Mouse (Mus musculus) olfactory bulb, adult 2 months (tissue): ENCODE data around the gene Chd1. TPM values are rescaled to one million over a fixed set of nuclear protein-coding genes. Genes with fewer than 3 reads are reported as not detected.

ENCODE experiments used
- H3K27ac ChIP-seq: fragments of 200-500 bp; 2 replicates; pipeline ENCODE4 v1.5.1; 2012; ENCODE audit warnings: low read depth, low read length; ENCODE audit not compliant: insufficient read depth
- H3K4me1 ChIP-seq: fragments of 200-500 bp; 2 replicates; pipeline ENCODE4 v1.6.1; 2012; ENCODE audit warnings: low read length; ENCODE audit not compliant: control insufficient read depth, insufficient read depth
- H3K4me3 ChIP-seq: fragments of 200-500 bp; 2 replicates; pipeline ENCODE4 v1.5.1; 2012; ENCODE audit warnings: mild to moderate bottlenecking, low read depth, low read length, moderate library complexity; ENCODE audit not compliant: insufficient read depth
- CTCF ChIP-seq: fragments of 200-500 bp; IDR thresholded peaks from 2 replicates; pipeline ENCODE4 v1.5.1; 2012; ENCODE audit warnings: low read depth, mild to moderate bottlenecking, low read length, moderate library complexity; ENCODE audit not compliant: insufficient read depth
- POLR2A ChIP-seq: fragments of 200-500 bp; IDR thresholded peaks from 2 replicates; pipeline ENCODE4 v1.6.1; 2012; ENCODE audit warnings: mild to moderate bottlenecking, low read depth, low read length, moderate library complexity; ENCODE audit not compliant: insufficient read depth
- WGBS: fragments of 180-500 bp; shearing (Covaris S2); methylation state at CpG from one replicate; pipeline ENCODE4 v1.1.7; 2018; 5-methylcytosine and 5-hydroxymethylcytosine counted together
- polyA plus RNA-seq: library from polyadenylated mRNA; stranded (reverse); fragments of >200 nt; gene quantifications from 2 replicates; pipeline ENCODE4 v1.2.4, GENCODE M21; 2012; ENCODE audit warnings: low replicate concordance; ENCODE audit not compliant: missing spikeins, insufficient read depth, insufficient read length

Gene Chd1
- polyA plus RNA-seq, 1 experiment = 235 TPM

DNA sequence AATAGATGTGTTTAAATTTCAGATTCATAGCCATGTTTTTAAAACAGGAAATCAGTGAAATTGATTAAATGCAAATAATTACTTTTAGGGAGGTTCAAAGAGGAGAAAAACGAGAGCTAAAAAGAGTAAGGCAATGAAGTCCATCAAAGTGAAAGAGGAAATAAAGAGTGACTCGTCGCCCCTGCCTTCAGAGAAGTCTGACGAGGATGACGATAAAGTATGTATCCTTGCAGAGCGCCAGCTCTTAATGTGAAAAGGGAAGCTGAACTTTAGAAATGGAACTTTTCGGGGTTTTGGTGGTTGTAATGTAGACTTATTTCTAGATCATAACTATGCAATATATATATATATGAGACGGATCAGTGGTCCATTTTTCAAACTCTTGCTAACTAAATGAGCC lies 56.4 kb downstream of the Chd1 start:
- TF ChIP-seq POLR2A (no peak), CTCF (no peak)
- WGBS = 86% methylated on average over 8 of the region's 8 CpGs
- H3K4me1 ChIP-seq = no peaks in the 10 kb centered on the region
- H3K27ac ChIP-seq = no peak overlapping the region
- no peak overlapping the region for H3K4me3 ChIP-seq

DNA sequence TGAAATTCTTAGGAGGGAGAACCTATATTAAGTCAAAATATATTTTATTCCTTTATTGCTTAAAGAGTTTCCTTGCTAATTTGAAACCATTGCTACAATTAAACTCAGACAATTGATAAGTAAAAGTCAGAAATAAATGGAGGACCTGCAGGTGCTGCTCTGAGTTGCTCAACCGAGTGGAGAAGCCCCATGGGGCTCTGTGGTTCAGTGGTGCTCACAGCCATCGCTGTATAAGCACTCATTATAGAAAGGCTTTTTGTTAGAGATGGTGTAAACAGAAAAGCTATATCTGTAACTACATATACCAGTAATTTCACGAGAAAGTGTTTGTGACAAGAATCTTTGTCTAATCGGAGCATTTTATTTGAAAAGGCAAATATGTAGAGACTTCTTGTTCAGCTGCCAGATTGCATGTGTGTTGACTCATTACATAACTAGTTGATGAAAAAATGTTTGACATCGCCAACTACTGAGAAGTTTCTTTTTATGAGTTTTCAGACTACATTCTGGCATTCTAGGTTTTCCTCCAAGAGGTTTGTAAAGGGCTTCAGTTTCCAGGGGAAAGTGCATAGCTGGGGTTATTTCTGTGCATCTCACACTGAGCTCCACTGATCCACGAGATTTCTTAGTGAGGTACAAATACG lies 64.4 kb downstream of the Chd1 start:
- H3K4me3 ChIP-seq = no peak overlapping the region
- 64% methylated on average over 7 of the region's 7 CpGs for WGBS
- TF ChIP-seq POLR2A = no peak
- TF ChIP-seq CTCF = no peak
- H3K27ac ChIP-seq = no peak overlapping the region
- H3K4me1 ChIP-seq = no peaks in the 10 kb centered on the region

- WGBS = 85% methylated on average over 6 of the region's 6 CpGs
- TF ChIP-seq POLR2A (no peak), CTCF (no peak)
- no peak overlapping the region for H3K27ac ChIP-seq
- H3K4me1 ChIP-seq = peaks cover 2% of the 10 kb centered on the region; the same call in 1 of the 2 replicates
- H3K4me3 ChIP-seq = no peak overlapping the region
Measured at GRCm38 (mm10) chr17:15773956-15774355, 69.2 kb downstream of the Chd1 start.

GRCm38 (mm10) chr17:15774565-15775215 lies 69.9 kb downstream of the Chd1 start:
- 73% methylated on average over 5 of the region's 5 CpGs for WGBS
- no peak overlapping the region for H3K4me3 ChIP-seq

DNA sequence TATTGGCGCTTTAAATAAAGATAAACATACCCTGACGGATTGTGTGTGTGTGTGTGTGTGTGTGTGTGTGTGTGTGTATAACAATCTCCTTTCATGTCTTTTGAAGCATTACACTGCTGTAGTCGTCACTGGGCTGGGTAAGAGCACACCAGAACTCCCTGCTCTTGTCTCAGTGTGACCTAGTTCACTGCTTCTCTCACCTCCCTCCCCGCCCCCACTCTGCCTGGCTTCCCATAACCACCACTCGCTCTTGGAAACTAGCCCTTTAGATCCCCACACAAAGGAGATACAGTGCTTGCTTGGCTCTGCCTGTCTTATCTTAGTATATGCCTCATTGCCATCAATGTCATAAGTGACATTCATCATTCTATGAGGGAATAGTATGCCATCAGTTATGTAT lies 71.6 kb downstream of the Chd1 start:
- H3K4me3 ChIP-seq = no peak overlapping the region

More at GRCm38 (mm10) chr17:15774565-15775215, 69.9 kb downstream of the Chd1 start:
- Histone ChIP-seq H3K27ac (no peak overlapping the region), H3K4me1 (peaks cover 2% of the 10 kb centered on the region; the same call in 1 of the 2 replicates)
- no peak for TF ChIP-seq POLR2A
- no peak for TF ChIP-seq CTCF

GRCm38 (mm10) chr17:15777979-15778378 lies 73.2 kb downstream of the Chd1 start:
- H3K4me3 ChIP-seq = no peak overlapping the region
- H3K4me1 ChIP-seq = peaks cover 2% of the 10 kb centered on the region; the same call in 1 of the 2 replicates
- no peak overlapping the region for H3K27ac ChIP-seq
- TF ChIP-seq CTCF (no peak), POLR2A (no peak)
- WGBS = 29% methylated on average over 6 of the region's 6 CpGs

More for the DNA sequence above, 71.6 kb downstream of the Chd1 start:
- H3K27ac ChIP-seq = no peak overlapping the region
- TF ChIP-seq POLR2A = no peak
- TF ChIP-seq CTCF = no peak
- 69% methylated on average over 5 of the region's 5 CpGs for WGBS
- peaks cover 2% of the 10 kb centered on the region; the same call in 1 of the 2 replicates for H3K4me1 ChIP-seq

GRCm38 (mm10) chr17:15787036-15787435 lies 82.3 kb downstream of the Chd1 start:
- no peak for TF ChIP-seq CTCF
- no peak for TF ChIP-seq POLR2A
- Histone ChIP-seq H3K27ac (no peak overlapping the region), H3K4me3 (no peak overlapping the region), H3K4me1 (no peaks in the 10 kb centered on the region)
- WGBS = 28% methylated on average over 3 of the region's 3 CpGs

- 94% methylated on average over 8 of the region's 8 CpGs for WGBS
- Histone ChIP-seq H3K4me3 (no peak overlapping the region), H3K4me1 (no peaks in the 10 kb centered on the region), H3K27ac (no peak overlapping the region)
- no peak for TF ChIP-seq CTCF
- no peak for TF ChIP-seq POLR2A
Measured at GRCm38 (mm10) chr17:15790716-15791115, 85.9 kb downstream of the Chd1 start.

GRCm38 (mm10) chr17:15799195-15799793 lies 94.5 kb downstream of the Chd1 start:
- no peak for TF ChIP-seq CTCF
- no peak for TF ChIP-seq POLR2A
- H3K27ac ChIP-seq = no peak overlapping the region
- WGBS = 72% methylated on average over 3 of the region's 3 CpGs
- H3K4me3 ChIP-seq = no peak overlapping the region
- no peaks in the 10 kb centered on the region for H3K4me1 ChIP-seq
